In the genomic region with DNA sequence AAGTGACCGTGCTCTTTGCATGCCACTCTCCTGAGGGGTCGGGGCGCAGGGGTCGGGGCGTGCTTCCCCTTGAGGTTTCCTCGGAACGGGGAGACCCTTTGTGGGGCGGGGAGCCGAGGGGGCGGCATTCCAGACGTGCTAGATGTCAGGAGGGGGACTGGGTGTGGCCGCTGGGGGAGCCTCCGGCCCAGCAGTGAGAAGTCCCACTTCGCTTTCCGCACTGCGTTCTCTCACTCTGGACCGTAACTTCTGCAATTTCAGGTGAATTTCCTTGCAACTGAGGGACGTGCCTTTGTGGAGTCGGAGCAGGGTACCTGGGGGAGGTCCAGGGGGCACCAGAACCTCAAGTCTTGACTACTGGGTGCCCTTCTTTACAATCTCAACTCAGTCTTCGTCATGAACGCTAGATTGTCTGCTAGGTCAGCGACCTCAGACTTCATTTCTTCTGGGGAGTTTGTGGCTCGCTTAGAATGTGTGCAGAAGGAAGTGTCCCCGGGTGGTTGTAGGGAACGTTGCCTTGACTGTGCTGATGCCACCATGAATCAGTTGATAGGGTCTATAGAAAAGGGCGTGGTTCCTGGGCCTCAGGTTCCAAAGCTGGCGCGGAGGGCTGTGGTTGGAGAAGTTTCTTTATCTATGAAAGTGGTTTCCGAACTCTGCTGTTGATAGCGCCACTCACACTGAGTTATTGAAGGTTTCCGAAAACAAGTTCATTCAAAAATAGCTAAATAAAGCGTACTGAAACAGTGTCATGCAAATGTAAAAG, we compare ENCODE assay signal across 8 mouse cellular contexts. TPM values are rescaled to one million over a fixed set of nuclear protein-coding genes. Genes with fewer than 3 reads are reported as not detected.
DNase-seq lines count a peak whose midpoint lies in the region; ATAC-seq and TF ChIP-seq lines count a peak whose summit lies in the region.

No protein-coding gene starts in this region.

- H3K27ac ChIP-seq in kidney, embryonic 15.5 days, result peak overlapping the region; percentile 95
- H3K27ac ChIP-seq in bone marrow macrophage, adult 2 months (ENCODE audit: insufficient read depth, low read depth, low read length), result peak overlapping the region; percentile 60
- peak overlapping the region; percentile 94 for H3K27ac ChIP-seq in heart, embryonic 12.5 days (ENCODE audit: poor library complexity, severe bottlenecking)
- peak overlapping the region; percentile 97 for H3K27ac ChIP-seq in limb, embryonic 14.5 days (replicated peaks; ENCODE audit: low read depth, low read length)
- H3K27ac ChIP-seq in midbrain, embryonic 16.5 days (ENCODE audit: low read length), result peak overlapping the region; percentile 42

- peak overlapping the region; percentile 70 for H3K9ac ChIP-seq in kidney, embryonic 15.5 days
- H3K9ac ChIP-seq in heart, embryonic 12.5 days, result peak overlapping the region; percentile 86
- peak overlapping the region; percentile 92 for H3K9ac ChIP-seq in limb, embryonic 14.5 days (ENCODE audit: low read depth, low read length, severe bottlenecking)
- H3K9ac ChIP-seq in midbrain, embryonic 16.5 days (ENCODE audit: low read depth, low read length), result peak overlapping the region; percentile 65

- no peaks in the 10 kb centered on the region for H3K9me3 ChIP-seq in kidney, embryonic 15.5 days (replicated peaks)
- H3K9me3 ChIP-seq in heart, embryonic 12.5 days (replicated peaks), result no peaks in the 10 kb centered on the region
- no peaks in the 10 kb centered on the region for H3K9me3 ChIP-seq in limb, embryonic 14.5 days (ENCODE audit: control insufficient read depth, low read length)
- H3K9me3 ChIP-seq in midbrain, embryonic 16.5 days (replicated peaks; ENCODE audit: control insufficient read depth, low read length, poor library complexity, severe bottlenecking), result no peaks in the 10 kb centered on the region

- intact Hi-C loops in left cerebral cortex, postnatal 36 days (cut with DNase I), result no loop called here

- peak overlapping the region; percentile 67 for H3K4me3 ChIP-seq in kidney, embryonic 15.5 days (replicated peaks)
- H3K4me3 ChIP-seq in bone marrow macrophage, adult 2 months (ENCODE audit: insufficient read depth, low read length), result peak overlapping the region; percentile 60
- H3K4me3 ChIP-seq in heart, embryonic 12.5 days, result peak overlapping the region; percentile 78
- H3K4me3 ChIP-seq in limb, embryonic 14.5 days (replicated peaks; ENCODE audit: low read length), result peak overlapping the region; percentile 79
- peak overlapping the region; percentile 41 for H3K4me3 ChIP-seq in midbrain, embryonic 16.5 days (ENCODE audit: low read depth, low read length)

- TF ChIP-seq POLR2A in bone marrow macrophage, adult 2 months (IDR thresholded peaks at IDR 0.05; ENCODE audit: borderline replicate concordance, low read depth, low read length), result no peak
- no peak for TF ChIP-seq POLR2A in limb, embryonic 14.5 days (IDR thresholded peaks at IDR 0.05; ENCODE audit: borderline replicate concordance, extremely low read depth, insufficient read depth, insufficient read length)

- DNase-seq in kidney, postnatal 14 days, result no peak
- DNase-seq in limb, embryonic 14.5 days (ENCODE audit: low spot score), result no peak
- DNase-seq in layer of hippocampus, postnatal 10 days (ENCODE audit: low spot score in 2 of 2), result no peak
- DNase-seq in left cerebral cortex, postnatal 36 days (ENCODE audit: low spot score in 2 of 2), result no peak

- H3K36me3 ChIP-seq in kidney, embryonic 15.5 days, result 0 out of 2 replicates have a peak, but pooled peaks cover 3% of the 10 kb centered on the region
- H3K36me3 ChIP-seq in heart, embryonic 12.5 days, result 0 out of 2 replicates have a peak, but pooled peaks cover 3% of the 10 kb centered on the region
- peaks cover 5% of the 10 kb centered on the region for H3K36me3 ChIP-seq in limb, embryonic 14.5 days (ENCODE audit: control insufficient read depth, insufficient read depth, low read length)
- H3K36me3 ChIP-seq in midbrain, embryonic 16.5 days (ENCODE audit: control insufficient read depth, insufficient read depth, low read length), result no peaks in the 10 kb centered on the region

- no peak; the same call in 1 of the 2 replicates for TF ChIP-seq CTCF in bone marrow macrophage, adult 2 months (IDR thresholded peaks at IDR 0.05; ENCODE audit: low read depth, low read length)

- 5% methylated on average over 32 of the region's 32 CpGs for WGBS in kidney, embryonic 15.5 days
- WGBS in heart, embryonic 12.5 days, result 1% methylated on average over 31 of the region's 32 CpGs
- 7% methylated on average over 29 of the region's 32 CpGs for WGBS in limb, embryonic 14.5 days
- WGBS in midbrain, embryonic 16.5 days, result 8% methylated on average over 32 of the region's 32 CpGs

- no peaks in the 10 kb centered on the region for H3K27me3 ChIP-seq in kidney, embryonic 15.5 days
- no peaks in the 10 kb centered on the region for H3K27me3 ChIP-seq in heart, embryonic 12.5 days (replicated peaks)
- H3K27me3 ChIP-seq in limb, embryonic 14.5 days (ENCODE audit: control insufficient read depth, insufficient read depth, low read length), result no peaks in the 10 kb centered on the region
- H3K27me3 ChIP-seq in midbrain, embryonic 16.5 days (ENCODE audit: control insufficient read depth, insufficient read depth, low read depth, low read length), result peaks cover 16% of the 10 kb centered on the region

- peak overlapping the region; percentile 77 for H3K4me2 ChIP-seq in kidney, embryonic 15.5 days
- peak overlapping the region; percentile 75 for H3K4me2 ChIP-seq in heart, embryonic 12.5 days
- H3K4me2 ChIP-seq in limb, embryonic 14.5 days (replicated peaks; ENCODE audit: low read depth, low read length, severe bottlenecking), result peak overlapping the region; percentile 73
- peak overlapping the region; percentile 68 for H3K4me2 ChIP-seq in midbrain, embryonic 16.5 days (ENCODE audit: low read length)

- peaks cover 60% of the 10 kb centered on the region for H3K4me1 ChIP-seq in kidney, embryonic 15.5 days
- H3K4me1 ChIP-seq in bone marrow macrophage, adult 2 months (ENCODE audit: control insufficient read depth, insufficient read depth, low read length), result peaks cover 37% of the 10 kb centered on the region
- H3K4me1 ChIP-seq in heart, embryonic 12.5 days (replicated peaks), result peaks cover 46% of the 10 kb centered on the region
- peaks cover 52% of the 10 kb centered on the region for H3K4me1 ChIP-seq in limb, embryonic 14.5 days (ENCODE audit: control insufficient read depth, insufficient read depth, low read length)
- peaks cover 17% of the 10 kb centered on the region for H3K4me1 ChIP-seq in midbrain, embryonic 16.5 days (ENCODE audit: control insufficient read depth, insufficient read depth, low read length)

- ATAC-seq in kidney, embryonic 15.5 days (replicated peaks; ENCODE audit: low FRiP score), result peak; percentile 38
- peak; percentile 62 for ATAC-seq in heart, embryonic 12.5 days (ENCODE audit: insufficient number of reproducible peaks, low FRiP score)
- peak; percentile 32 for ATAC-seq in limb, embryonic 14.5 days (ENCODE audit: low FRiP score, low read depth)
- ATAC-seq in midbrain, embryonic 16.5 days, result peak; percentile 5; the same call in 1 of the 2 replicates

RNA-seq across cellular contexts. Expression of gene Anxa2, which starts 0.7 kb away (rescaled TPM):
- 567 and 614 TPM in 2 replicates for polyA plus RNA-seq in kidney, embryonic 15.5 days (2015; fragmentation: Nextera tagmentation; extraction: Ambion mirVana)
- polyA plus RNA-seq in bone marrow macrophage, adult 2 months (2012; ENCODE audit: insufficient read depth, insufficient read length, missing spikeins), result 470 and 511 TPM in 2 replicates
- 378 and 387 TPM in 2 replicates for polyA plus RNA-seq in heart, embryonic 12.5 days (2016; fragmentation: Nextera tagmentation; extraction: Ambion mirVana)
- 610 and 760 TPM in 2 replicates for polyA plus RNA-seq in limb, embryonic 14.5 days (2012; rRNA removed)
- 1,278 and 1,417 TPM in 2 replicates for polyA plus RNA-seq in limb, embryonic 14.5 days (2014; fragmentation: Nextera tagmentation; extraction: Ambion mirVana)
- polyA plus RNA-seq in midbrain, embryonic 16.5 days (2015; fragmentation: Nextera tagmentation; extraction: Ambion mirVana), result 95.3 and 96.4 TPM in 2 replicates
- 10 to 100 TPM; 17.7 to 19.2 TPM for total RNA-seq in layer of hippocampus, postnatal 10 days (2021)
- 10 to 100 TPM in 1 of 2 experiments, 1 to 10 TPM in 1; 9.5 to 14.3 TPM for total RNA-seq in left cerebral cortex, postnatal 36 days (2021)

RNA-seq across cellular contexts. Expression of gene Ice2, which starts 56.4 kb away (rescaled TPM):
- polyA plus RNA-seq in kidney, embryonic 15.5 days (2015; fragmentation: Nextera tagmentation; extraction: Ambion mirVana), result 21.3 and 23.4 TPM in 2 replicates
- 10.1 and 12.1 TPM in 2 replicates for polyA plus RNA-seq in bone marrow macrophage, adult 2 months (2012; ENCODE audit: insufficient read depth, insufficient read length, missing spikeins)
- 14.0 and 17.4 TPM in 2 replicates for polyA plus RNA-seq in heart, embryonic 12.5 days (2016; fragmentation: Nextera tagmentation; extraction: Ambion mirVana)
- polyA plus RNA-seq in limb, embryonic 14.5 days (2012; rRNA removed), result 12.0 and 13.7 TPM in 2 replicates
- polyA plus RNA-seq in limb, embryonic 14.5 days (2014; fragmentation: Nextera tagmentation; extraction: Ambion mirVana), result 15.8 and 16.7 TPM in 2 replicates
- polyA plus RNA-seq in midbrain, embryonic 16.5 days (2015; fragmentation: Nextera tagmentation; extraction: Ambion mirVana), result 9.8 and 11.7 TPM in 2 replicates
- total RNA-seq in layer of hippocampus, postnatal 10 days (2021), result 10 to 100 TPM; 10.9 to 13.2 TPM
- 10 to 100 TPM in 1 of 2 experiments, 1 to 10 TPM in 1; 8.7 to 12.0 TPM for total RNA-seq in left cerebral cortex, postnatal 36 days (2021)

Comparison
In these comparisons a context has a peak if more than half of its experiments do, and no peak if none do; other contexts are left out.
1. ATAC-seq: peak in every context shown above with its lines; median percentile 62 in heart, embryonic 12.5 days; 38 in kidney, embryonic 15.5 days; 32 in limb, embryonic 14.5 days; 5 in midbrain, embryonic 16.5 days.
2. H3K27ac ChIP-seq: peak in every context shown above with its lines; median percentile 97 in limb, embryonic 14.5 days; 95 in kidney, embryonic 15.5 days; 94 in heart, embryonic 12.5 days; 60 in bone marrow macrophage, adult 2 months; 42 in midbrain, embryonic 16.5 days.